Mouse (Mus musculus) c-Kit-positive CD71-positive TER-119-negative erythroid progenitor cells, embryonic 14.5 days (primary cell): ENCODE measurements around the gene Rin3.

Experiments used
- DNase-seq: peaks from one replicate; pipeline ENCODE4 v3.0.0-alpha.2; 2013; ENCODE audit warnings: low read depth

The Rin3 gene

GRCm38 (mm10) chr12:102333101-102333500 is 50.3 kb downstream of the Rin3 start:
- no peak for DNase-seq

GRCm38 (mm10) chr12:102339085-102339484 is 56.2 kb downstream of the Rin3 start:
- no peak for DNase-seq

GRCm38 (mm10) chr12:102340471-102340870 is 57.6 kb downstream of the Rin3 start:
- no peak for DNase-seq

- no peak for DNase-seq
Measured at GRCm38 (mm10) chr12:102342147-102342546, 59.3 kb downstream of the Rin3 start.

GRCm38 (mm10) chr12:102342602-102343001 is 59.8 kb downstream of the Rin3 start:
- no peak for DNase-seq

- DNase-seq = no peak
Measured at GRCm38 (mm10) chr12:102345031-102345815, 62.4 kb downstream of the Rin3 start.

- peak; percentile 36 for DNase-seq
Measured at GRCm38 (mm10) chr12:102346507-102346906, 63.7 kb downstream of the Rin3 start.

- DNase-seq = no peak
Measured at GRCm38 (mm10) chr12:102348447-102348846, 65.6 kb downstream of the Rin3 start.

GRCm38 (mm10) chr12:102350997-102351396 is 68.1 kb downstream of the Rin3 start:
- no peak for DNase-seq

GRCm38 (mm10) chr12:102354126-102354984 is 71.5 kb downstream of the Rin3 start:
- DNase-seq = no peak

GRCm38 (mm10) chr12:102355784-102356183 is 72.9 kb downstream of the Rin3 start:
- no peak for DNase-seq

GRCm38 (mm10) chr12:102356781-102357180 is 73.9 kb downstream of the Rin3 start:
- no peak for DNase-seq

- DNase-seq = no peak
Measured at GRCm38 (mm10) chr12:102359390-102359789, 76.5 kb downstream of the Rin3 start.

- DNase-seq = no peak
Measured at GRCm38 (mm10) chr12:102361189-102362161, 78.6 kb downstream of the Rin3 start.

GRCm38 (mm10) chr12:102365016-102365415 is 82.2 kb downstream of the Rin3 start:
- DNase-seq = no peak

- DNase-seq = no peak
Measured at GRCm38 (mm10) chr12:102366126-102366816, 83.4 kb downstream of the Rin3 start.

- DNase-seq = no peak
Measured at GRCm38 (mm10) chr12:102367075-102367474, 84.2 kb downstream of the Rin3 start.

GRCm38 (mm10) chr12:102368066-102368465 is 85.2 kb downstream of the Rin3 start:
- DNase-seq = no peak

GRCm38 (mm10) chr12:102368556-102368955 is 85.7 kb downstream of the Rin3 start:
- no peak for DNase-seq

GRCm38 (mm10) chr12:102369488-102370235 is 86.8 kb downstream of the Rin3 start:
- no peak for DNase-seq
